Mouse (Mus musculus): ENCODE results near the gene Ifna13. TPM values are rescaled to one million over a fixed set of nuclear protein-coding genes. Genes with fewer than 3 reads are reported as not detected.

Ifna13 gene
- polyA plus RNA-seq, 1 experiment = not detected

GRCm38 (mm10) chr4:88680362-88680761 lies 36.1 kb upstream of the Ifna13 start:
- Histone ChIP-seq H3ac (ENCODE audit: control insufficient read depth, insufficient read length, low read depth) (no peak overlapping the region), H3K79me2 (ENCODE audit: control insufficient read depth, insufficient read depth) (no peaks in the 10 kb centered on the region), H3K27me3 (ENCODE audit: control insufficient read depth, insufficient read depth, insufficient read length) (no peaks in the 10 kb centered on the region), H3K36me3 (ENCODE audit: control insufficient read depth, insufficient read depth) (no peaks in the 10 kb centered on the region), H3K79me3 (ENCODE audit: low read depth) (no peaks in the 10 kb centered on the region), H3K4me3 (ENCODE audit: insufficient read depth, poor library complexity, severe bottlenecking) (no peak overlapping the region)
- TF ChIP-seq USF1 (IDR thresholded peaks at IDR 0.05; ENCODE audit: low read depth) = no peak
- TF ChIP-seq FOSL1 (IDR thresholded peaks at IDR 0.05; ENCODE audit: insufficient read depth, low read length, poor library complexity, severe bottlenecking) = no peak
- no peak for TF ChIP-seq CEBPB (IDR thresholded peaks at IDR 0.05; ENCODE audit: low read depth)
- TF ChIP-seq MYOD1 (IDR thresholded peaks at IDR 0.05; ENCODE audit: control insufficient read depth, insufficient read length, low read depth) = no peak
- no peak for TF ChIP-seq MAX (IDR thresholded peaks at IDR 0.05)
- TF ChIP-seq MYOG (IDR thresholded peaks at IDR 0.05; ENCODE audit: control insufficient read depth, extremely low read depth, insufficient read length) = no peak
- no peak for TF ChIP-seq CTCF (IDR thresholded peaks at IDR 0.05; ENCODE audit: control insufficient read depth, insufficient read depth, insufficient read length)

- Histone ChIP-seq H3K36me3 (ENCODE audit: control insufficient read depth, insufficient read depth) (no peaks in the 10 kb centered on the region), H3K4me3 (ENCODE audit: insufficient read depth, poor library complexity, severe bottlenecking) (no peak within 1 kb of the TSS), H3K79me2 (ENCODE audit: control insufficient read depth, insufficient read depth) (no peaks in the 10 kb centered on the region), H3ac (ENCODE audit: control insufficient read depth, insufficient read length, low read depth) (no peak within 1 kb of the TSS), H3K27me3 (ENCODE audit: control insufficient read depth, insufficient read depth, insufficient read length) (no peaks in the 10 kb centered on the region), H3K79me3 (ENCODE audit: low read depth) (no peaks in the 10 kb centered on the region)
- TF ChIP-seq USF1 (IDR thresholded peaks at IDR 0.05; ENCODE audit: low read depth) = no peak
- TF ChIP-seq MAX (IDR thresholded peaks at IDR 0.05) = no peak
- no peak for TF ChIP-seq FOSL1 (IDR thresholded peaks at IDR 0.05; ENCODE audit: insufficient read depth, low read length, poor library complexity, severe bottlenecking)
- no peak for TF ChIP-seq CEBPB (IDR thresholded peaks at IDR 0.05; ENCODE audit: low read depth)
- TF ChIP-seq CTCF (IDR thresholded peaks at IDR 0.05; ENCODE audit: control insufficient read depth, insufficient read depth, insufficient read length) = no peak
- no peak for TF ChIP-seq MYOD1 (IDR thresholded peaks at IDR 0.05; ENCODE audit: control insufficient read depth, insufficient read length, low read depth)
- TF ChIP-seq MYOG (IDR thresholded peaks at IDR 0.05; ENCODE audit: control insufficient read depth, extremely low read depth, insufficient read length) = no peak
Measured at GRCm38 (mm10) chr4:88676824-88677223, 32.6 kb upstream of the Ifna13 start, which contains the start of gene Ifna16. Gene Ifna16 (minus strand): TSS chr4:88676924.

- H3K79me3 ChIP-seq (ENCODE audit: low read depth) = no peaks in the 10 kb centered on the region
- H3K79me2 ChIP-seq (ENCODE audit: control insufficient read depth, insufficient read depth) = no peaks in the 10 kb centered on the region
- H3K36me3 ChIP-seq (ENCODE audit: control insufficient read depth, insufficient read depth) = no peaks in the 10 kb centered on the region
- H3ac ChIP-seq (ENCODE audit: control insufficient read depth, insufficient read length, low read depth) = no peak overlapping the region
- H3K4me3 ChIP-seq (ENCODE audit: insufficient read depth, poor library complexity, severe bottlenecking) = no peak overlapping the region
- no peak for TF ChIP-seq USF1 (IDR thresholded peaks at IDR 0.05; ENCODE audit: low read depth)
- TF ChIP-seq FOSL1 (IDR thresholded peaks at IDR 0.05; ENCODE audit: insufficient read depth, low read length, poor library complexity, severe bottlenecking) = no peak
- TF ChIP-seq CEBPB (IDR thresholded peaks at IDR 0.05; ENCODE audit: low read depth) = no peak
- TF ChIP-seq CTCF (IDR thresholded peaks at IDR 0.05; ENCODE audit: control insufficient read depth, insufficient read depth, insufficient read length) = no peak
- TF ChIP-seq MYOD1 (IDR thresholded peaks at IDR 0.05; ENCODE audit: control insufficient read depth, insufficient read length, low read depth) = no peak
- TF ChIP-seq MAX (IDR thresholded peaks at IDR 0.05) = no peak
- TF ChIP-seq MYOG (IDR thresholded peaks at IDR 0.05; ENCODE audit: control insufficient read depth, extremely low read depth, insufficient read length) = no peak
- H3K27me3 ChIP-seq (ENCODE audit: control insufficient read depth, insufficient read depth, insufficient read length) = no peaks in the 10 kb centered on the region
Measured at GRCm38 (mm10) chr4:88655461-88655860, 11.2 kb upstream of the Ifna13 start.

GRCm38 (mm10) chr4:88653644-88654043 lies 9.4 kb upstream of the Ifna13 start:
- H3K36me3 ChIP-seq (ENCODE audit: control insufficient read depth, insufficient read depth) = no peaks in the 10 kb centered on the region
- no peaks in the 10 kb centered on the region for H3K27me3 ChIP-seq (ENCODE audit: control insufficient read depth, insufficient read depth, insufficient read length)
- H3K4me3 ChIP-seq (ENCODE audit: insufficient read depth, poor library complexity, severe bottlenecking) = no peak overlapping the region
- no peak overlapping the region for H3ac ChIP-seq (ENCODE audit: control insufficient read depth, insufficient read length, low read depth)
- no peaks in the 10 kb centered on the region for H3K79me3 ChIP-seq (ENCODE audit: low read depth)
- TF ChIP-seq MYOG (IDR thresholded peaks at IDR 0.05; ENCODE audit: control insufficient read depth, extremely low read depth, insufficient read length) (no peak), MYOD1 (IDR thresholded peaks at IDR 0.05; ENCODE audit: control insufficient read depth, insufficient read length, low read depth) (no peak), FOSL1 (IDR thresholded peaks at IDR 0.05; ENCODE audit: insufficient read depth, low read length, poor library complexity, severe bottlenecking) (no peak), MAX (IDR thresholded peaks at IDR 0.05) (no peak), USF1 (IDR thresholded peaks at IDR 0.05; ENCODE audit: low read depth) (no peak), CTCF (IDR thresholded peaks at IDR 0.05; ENCODE audit: control insufficient read depth, insufficient read depth, insufficient read length) (no peak), CEBPB (IDR thresholded peaks at IDR 0.05; ENCODE audit: low read depth) (no peak)
- no peaks in the 10 kb centered on the region for H3K79me2 ChIP-seq (ENCODE audit: control insufficient read depth, insufficient read depth)

GRCm38 (mm10) chr4:88642526-88642925 lies 1.7 kb downstream of the Ifna13 start:
- H3K36me3 ChIP-seq (ENCODE audit: control insufficient read depth, insufficient read depth) = no peaks in the 10 kb centered on the region
- no peak overlapping the region for H3ac ChIP-seq (ENCODE audit: control insufficient read depth, insufficient read length, low read depth)
- no peaks in the 10 kb centered on the region for H3K79me3 ChIP-seq (ENCODE audit: low read depth)
- H3K79me2 ChIP-seq (ENCODE audit: control insufficient read depth, insufficient read depth) = no peaks in the 10 kb centered on the region
- TF ChIP-seq FOSL1 (IDR thresholded peaks at IDR 0.05; ENCODE audit: insufficient read depth, low read length, poor library complexity, severe bottlenecking) = no peak
- TF ChIP-seq CEBPB (IDR thresholded peaks at IDR 0.05; ENCODE audit: low read depth) = no peak
- no peak for TF ChIP-seq MYOD1 (IDR thresholded peaks at IDR 0.05; ENCODE audit: control insufficient read depth, insufficient read length, low read depth)
- no peak for TF ChIP-seq MYOG (IDR thresholded peaks at IDR 0.05; ENCODE audit: control insufficient read depth, extremely low read depth, insufficient read length)
- no peak for TF ChIP-seq CTCF (IDR thresholded peaks at IDR 0.05; ENCODE audit: control insufficient read depth, insufficient read depth, insufficient read length)
- no peak for TF ChIP-seq MAX (IDR thresholded peaks at IDR 0.05)
- TF ChIP-seq USF1 (IDR thresholded peaks at IDR 0.05; ENCODE audit: low read depth) = no peak
- no peaks in the 10 kb centered on the region for H3K27me3 ChIP-seq (ENCODE audit: control insufficient read depth, insufficient read depth, insufficient read length)
- H3K4me3 ChIP-seq (ENCODE audit: insufficient read depth, poor library complexity, severe bottlenecking) = no peak overlapping the region
